ENCODE assay signal across 11 mouse cellular contexts in genomic region chr10:109861275-109861674, GRCm38 (mm10).
DNase-seq lines count a peak whose midpoint lies in the region; ATAC-seq lines count a peak whose summit lies in the region.
"Had no signal": no experiment of that assay in that cellular context is flagged by ENCODE, and none has a peak within 500 bp of the region (broad histone marks: within the 10 kb centered on the region; RNA-seq: fewer than 3 reads in every experiment).

No protein-coding gene starts in this region.

- DNase-seq in kidney, postnatal 14 days = no peak
- peak; percentile 69 for DNase-seq in MN1 (ENCODE audit: low spot score)
- DNase-seq in embryo, embryonic 10.5 days (ENCODE audit: low spot score) = peak; percentile 69
- peak; percentile 83 for DNase-seq in midbrain, embryonic 14.5 days
- DNase-seq in adrenal gland, adult 18-20 months (ENCODE audit: low spot score in 2 of 2) = no peak
- no peak for DNase-seq in thymus, postnatal 0 days (ENCODE audit: low spot score)

- no peak overlapping the region for H3K9ac ChIP-seq in kidney, embryonic 14.5 days (ENCODE audit: low read depth, low read length)
- no peak overlapping the region for H3K9ac ChIP-seq in midbrain, embryonic 14.5 days (replicated peaks; ENCODE audit: low read length)
- no peak overlapping the region for H3K9ac ChIP-seq in hindbrain, embryonic 16.5 days (ENCODE audit: low read depth, low read length)
- H3K9ac ChIP-seq: limb, embryonic 12.5 days; neural tube, embryonic 13.5 days had no signal

- no peak overlapping the region for H3K4me2 ChIP-seq in kidney, embryonic 14.5 days (replicated peaks; ENCODE audit: low read depth, low read length)
- H3K4me2 ChIP-seq in midbrain, embryonic 14.5 days (ENCODE audit: low read length) = no peak overlapping the region
- no peak overlapping the region for H3K4me2 ChIP-seq in hindbrain, embryonic 16.5 days (ENCODE audit: low read length)
- H3K4me2 ChIP-seq: limb, embryonic 12.5 days; neural tube, embryonic 13.5 days had no signal

- H3K4me3 ChIP-seq in kidney, embryonic 14.5 days (ENCODE audit: low read length) = no peak overlapping the region
- H3K4me3 ChIP-seq in midbrain, embryonic 14.5 days (replicated peaks; ENCODE audit: low read depth, low read length) = no peak overlapping the region
- H3K4me3 ChIP-seq in hindbrain, embryonic 16.5 days (ENCODE audit: low read length) = no peak overlapping the region
- H3K4me3 ChIP-seq: limb, embryonic 12.5 days; neural tube, embryonic 13.5 days had no signal

- no peak overlapping the region for H3K27ac ChIP-seq in kidney, embryonic 14.5 days (ENCODE audit: low read depth, low read length)
- no peak overlapping the region for H3K27ac ChIP-seq in midbrain, embryonic 14.5 days (replicated peaks; ENCODE audit: low read depth, low read length)
- no peak overlapping the region for H3K27ac ChIP-seq in hindbrain, embryonic 16.5 days (ENCODE audit: low read depth, low read length)
- H3K27ac ChIP-seq: limb, embryonic 12.5 days; neural tube, embryonic 13.5 days had no signal

- no peaks in the 10 kb centered on the region for H3K36me3 ChIP-seq in kidney, embryonic 14.5 days (ENCODE audit: control insufficient read depth, insufficient read depth, low read length)
- no peaks in the 10 kb centered on the region for H3K36me3 ChIP-seq in midbrain, embryonic 14.5 days (ENCODE audit: control insufficient read depth, insufficient read depth, low read length)
- no peaks in the 10 kb centered on the region for H3K36me3 ChIP-seq in hindbrain, embryonic 16.5 days (ENCODE audit: control insufficient read depth, insufficient read depth, low read length)
- H3K36me3 ChIP-seq: limb, embryonic 12.5 days; neural tube, embryonic 13.5 days had no signal

- no peaks in the 10 kb centered on the region for H3K4me1 ChIP-seq in kidney, embryonic 14.5 days (ENCODE audit: control insufficient read depth, insufficient read depth, low read length)
- no peaks in the 10 kb centered on the region for H3K4me1 ChIP-seq in midbrain, embryonic 14.5 days (ENCODE audit: control insufficient read depth, insufficient read depth, low read length)
- H3K4me1 ChIP-seq in hindbrain, embryonic 16.5 days (ENCODE audit: control insufficient read depth, insufficient read depth, low read depth, low read length) = peaks cover 3% of the 10 kb centered on the region; the same call in 1 of the 2 replicates
- H3K4me1 ChIP-seq: limb, embryonic 12.5 days had no signal

- no peaks in the 10 kb centered on the region for H3K27me3 ChIP-seq in kidney, embryonic 14.5 days (ENCODE audit: control insufficient read depth, insufficient read depth, low read length)
- no peaks in the 10 kb centered on the region for H3K27me3 ChIP-seq in midbrain, embryonic 14.5 days (ENCODE audit: control insufficient read depth, insufficient read depth, low read length)
- H3K27me3 ChIP-seq in hindbrain, embryonic 16.5 days (replicated peaks; ENCODE audit: control insufficient read depth, insufficient read depth, low read length) = no peaks in the 10 kb centered on the region
- H3K27me3 ChIP-seq: limb, embryonic 12.5 days; neural tube, embryonic 13.5 days had no signal

- WGBS in kidney, embryonic 14.5 days = 72% methylated on average over 2 of the region's 2 CpGs
- WGBS in midbrain, embryonic 14.5 days = 58% methylated on average over 2 of the region's 2 CpGs
- WGBS in hindbrain, embryonic 16.5 days = 61% methylated on average over 2 of the region's 2 CpGs

- peak; percentile 32; the same call in 1 of the 2 replicates for ATAC-seq in kidney, embryonic 14.5 days (ENCODE audit: low FRiP score, low TSS enrichment)
- no peak for ATAC-seq in midbrain, embryonic 14.5 days (ENCODE audit: low FRiP score, low TSS enrichment)
- no peak for ATAC-seq in hindbrain, embryonic 16.5 days
- ATAC-seq: intestine, embryonic 16.5 days had no signal

- no peaks in the 10 kb centered on the region for H3K9me3 ChIP-seq in kidney, embryonic 14.5 days (ENCODE audit: control insufficient read depth, low read length)
- H3K9me3 ChIP-seq in midbrain, embryonic 14.5 days (ENCODE audit: control insufficient read depth, low read length) = no peaks in the 10 kb centered on the region
- no peaks in the 10 kb centered on the region for H3K9me3 ChIP-seq in hindbrain, embryonic 16.5 days (ENCODE audit: control insufficient read depth, low read length)
- H3K9me3 ChIP-seq: limb, embryonic 12.5 days; neural tube, embryonic 13.5 days had no signal

Comparison
In these comparisons a context has a peak if more than half of its experiments do, and no peak if none do; other contexts are left out.
1. DNase-seq: peak in MN1 (single experiment), embryo, embryonic 10.5 days (single experiment) and midbrain, embryonic 14.5 days (single experiment); none in kidney, postnatal 14 days (single experiment), adrenal gland, adult 18-20 months (0 of 2) and thymus, postnatal 0 days (single experiment).